Mouse (Mus musculus) adrenal gland, adult 18-20 months (tissue): ENCODE results near the gene Mier1. TPM values are rescaled to one million over a fixed set of nuclear protein-coding genes. Genes with fewer than 3 reads are reported as not detected.

ENCODE experiments used
- total RNA-seq, 2 experiments: library from RNA; stranded (reverse); gene quantifications; 1 replicate in 1 of 2; 2 replicates in 1 of 2; pipeline ENCODE4 v1.2.3; 2021

The Mier1 gene
- total RNA-seq, 2 experiments from 2014 or later, result 51.8 to 53.2 TPM

Other genes starting within 250 kb of the Mier1 start
- not detected for gene Tctex1d1, start 135.8 kb upstream of the Mier1 start, total RNA-seq
- not detected for gene Insl5, start 87.5 kb upstream of the Mier1 start, total RNA-seq
- gene Wdr78, start 165 bp downstream of the Mier1 start, total RNA-seq, result 1 to 10 TPM; 3.5 to 6.3 TPM
- 10 to 100 TPM; 10.1 to 14.2 TPM for gene Slc35d1, start 100.8 kb downstream of the Mier1 start, total RNA-seq
- not detected for gene 4921539E11Rik, start 176.5 kb downstream of the Mier1 start, total RNA-seq
- gene Oma1, start 199.4 kb downstream of the Mier1 start, total RNA-seq, result 10 to 100 TPM; 14.1 to 15.7 TPM